Mouse (Mus musculus) MEL (cell line): ENCODE measurements around the gene Abhd18. TPM values are rescaled to one million over a fixed set of nuclear protein-coding genes. Genes with fewer than 3 reads are reported as not detected.

Experiments
- DNase-seq: peaks from one replicate; pipeline ENCODE4 v3.0.0; 2011; ENCODE audit warnings: low read depth, low spot score
- H3K27ac ChIP-seq: 2 replicates; pipeline ENCODE4 v1.5.1; 2012; ENCODE audit warnings: low read depth, mild to moderate bottlenecking, control low read depth, low read length, moderate library complexity; ENCODE audit not compliant: control insufficient read depth
- H3K27me3 ChIP-seq, 2 experiments: fragments of 150-350 bp in 1 of 2; sonication (generic) in 1 of 2; 2 replicates each; pipeline ENCODE4 v1.6.1; 2012; ENCODE audit warnings: low read length in 2 of 2, mild to moderate bottlenecking in 2 of 2, improper control_type of control experiment in 1 of 2, moderate library complexity in 1 of 2; ENCODE audit not compliant: insufficient read depth in 2 of 2, control insufficient read depth in 1 of 2
- H3K36me3 ChIP-seq, 2 experiments: 2 replicates each; pipeline ENCODE4 v1.6.1; 2012 to 2014; ENCODE audit warnings: low read length in 2 of 2, improper control_type of control experiment in 1 of 2, inconsistent platforms in 1 of 2, mild to moderate bottlenecking in 1 of 2; ENCODE audit not compliant: insufficient read depth in 2 of 2, control insufficient read depth in 1 of 2
- H3K4me1 ChIP-seq, 2 experiments: fragments of 150-350 bp in 1 of 2; sonication (generic) in 1 of 2; 2 replicates each; pipeline ENCODE4 v1.6.1; 2012; ENCODE audit warnings: low read length in 2 of 2, improper control_type of control experiment in 1 of 2, mild to moderate bottlenecking in 1 of 2; ENCODE audit not compliant: insufficient read depth in 2 of 2, control insufficient read depth in 1 of 2
- H3K4me3 ChIP-seq, 2 experiments: fragments of 150-350 bp in 1 of 2; sonication (generic) in 1 of 2; 2 replicates each; pipeline ENCODE4 v1.5.1; 2012; ENCODE audit warnings: low read depth in 2 of 2, low read length in 2 of 2, mild to moderate bottlenecking in 2 of 2, moderate library complexity in 2 of 2, control low read depth in 1 of 2, improper control_type of control experiment in 1 of 2; ENCODE audit not compliant: control insufficient read depth in 1 of 2, insufficient read depth in 1 of 2
- H3K79me2 ChIP-seq: 2 replicates; pipeline ENCODE4 v1.6.1; 2012; ENCODE audit warnings: mild to moderate bottlenecking, low read length, moderate library complexity; ENCODE audit not compliant: control insufficient read depth, poor library complexity, insufficient read depth
- H3K9ac ChIP-seq: 2 replicates; pipeline ENCODE4 v1.6.1; 2012; ENCODE audit warnings: low read depth, mild to moderate bottlenecking, control low read depth, low read length, moderate library complexity; ENCODE audit not compliant: control insufficient read depth, poor library complexity, severe bottlenecking
- H3K9me3 ChIP-seq: fragments of 150-350 bp; sonication (generic); replicated peaks from 2 replicates; pipeline ENCODE4 v1.6.1; 2012; ENCODE audit warnings: mild to moderate bottlenecking, low read length, improper control_type of control experiment, moderate library complexity; ENCODE audit not compliant: insufficient read depth
- BHLHE40 ChIP-seq: IDR thresholded peaks from 2 replicates; pipeline ENCODE4 v1.6.1; 2012; ENCODE audit warnings: low read depth, mild to moderate bottlenecking, inconsistent platforms, low read length, improper control_type of control experiment, borderline replicate concordance
- CHD1 ChIP-seq: IDR thresholded peaks from 2 replicates; pipeline ENCODE4 v1.6.1; 2012; ENCODE audit warnings: low read depth, mild to moderate bottlenecking, inconsistent platforms, low read length, improper control_type of control experiment
- CHD2 ChIP-seq: IDR thresholded peaks from 2 replicates; pipeline ENCODE4 v1.6.1; 2011; ENCODE audit warnings: low read length, improper control_type of control experiment
- CTCF ChIP-seq, 3 experiments: IDR thresholded peaks in 2 of 3; conservative IDR thresholded peaks in 1 of 3; 2 replicates each; pipeline ENCODE4 v1.5.1; 2011 to 2012; ENCODE audit warnings: low read length in 3 of 3, low read depth in 2 of 3, mild to moderate bottlenecking in 2 of 3, improper control_type of control experiment in 1 of 3, inconsistent platforms in 1 of 3, mixed read lengths in 1 of 3, moderate library complexity in 1 of 3; ENCODE audit not compliant: control insufficient read depth in 1 of 3, insufficient read depth in 1 of 3, poor library complexity in 1 of 3, severe bottlenecking in 1 of 3
- E2F4 ChIP-seq: IDR thresholded peaks from 2 replicates; pipeline ENCODE4 v1.6.1; 2011; ENCODE audit warnings: low read depth, low read length, improper control_type of control experiment, borderline replicate concordance
- ETS1 ChIP-seq: IDR thresholded peaks from 2 replicates; pipeline ENCODE4 v1.6.1; 2012; ENCODE audit warnings: low read depth, mild to moderate bottlenecking, inconsistent platforms, low read length, improper control_type of control experiment, moderate library complexity
- GATA1 ChIP-seq: IDR thresholded peaks from 2 replicates; pipeline ENCODE4 v1.6.1; 2011; ENCODE audit warnings: low read depth, low read length, improper control_type of control experiment
- HCFC1 ChIP-seq: IDR thresholded peaks from 2 replicates; pipeline ENCODE4 v1.6.1; 2012; ENCODE audit warnings: low read depth, mild to moderate bottlenecking, inconsistent platforms, low read length, improper control_type of control experiment, moderate library complexity
- JUND ChIP-seq: IDR thresholded peaks from 2 replicates; pipeline ENCODE4 v1.6.1; 2011; ENCODE audit warnings: low read depth, mild to moderate bottlenecking, improper control_type of control experiment, low read length
- KAT2A ChIP-seq: conservative IDR thresholded peaks from 2 replicates; pipeline ENCODE4 v1.6.1; 2012; ENCODE audit warnings: low read depth, low read length, improper control_type of control experiment, inconsistent platforms
- MAX ChIP-seq: IDR thresholded peaks from 2 replicates; pipeline ENCODE4 v1.6.1; 2011; ENCODE audit warnings: low read length, improper control_type of control experiment
- MAZ ChIP-seq: IDR thresholded peaks from 2 replicates; pipeline ENCODE4 v1.6.1; 2012; ENCODE audit warnings: low read depth, mild to moderate bottlenecking, inconsistent platforms, low read length, improper control_type of control experiment
- MEF2A ChIP-seq: IDR thresholded peaks from 2 replicates; pipeline ENCODE4 v1.6.1; 2014; ENCODE audit warnings: low read depth, mild to moderate bottlenecking, inconsistent platforms, low read length, improper control_type of control experiment; ENCODE audit not compliant: poor library complexity, insufficient replicate concordance, severe bottlenecking; ENCODE audit errors: extremely low read depth
- MXI1 ChIP-seq: IDR thresholded peaks from 2 replicates; pipeline ENCODE4 v1.6.1; 2011; ENCODE audit warnings: mild to moderate bottlenecking, low read depth, low read length, improper control_type of control experiment
- NELFE ChIP-seq: IDR thresholded peaks from 2 replicates; pipeline ENCODE4 v1.6.1; 2011; ENCODE audit warnings: low read depth, low read length, improper control_type of control experiment
- NRF1 ChIP-seq: IDR thresholded peaks from 2 replicates; pipeline ENCODE4 v1.6.1; 2014; ENCODE audit warnings: low read depth, mild to moderate bottlenecking, inconsistent platforms, low read length, improper control_type of control experiment, moderate library complexity; ENCODE audit not compliant: poor library complexity, insufficient read depth, severe bottlenecking
- POLR2A ChIP-seq, 2 experiments: IDR thresholded peaks; 2 replicates each; pipeline ENCODE4 v1.6.1; 2011 to 2012; ENCODE audit warnings: low read length in 2 of 2, mild to moderate bottlenecking in 2 of 2, control low read depth in 1 of 2, improper control_type of control experiment in 1 of 2, low read depth in 1 of 2, moderate library complexity in 1 of 2; ENCODE audit not compliant: control insufficient read depth in 1 of 2, insufficient read depth in 1 of 2, poor library complexity in 1 of 2
- POLR2AphosphoS5 ChIP-seq: IDR thresholded peaks from 2 replicates; pipeline ENCODE4 v1.6.1; 2012; ENCODE audit warnings: low read depth, borderline replicate concordance, mild to moderate bottlenecking, inconsistent platforms, low read length, moderate library complexity, mixed read lengths
- RAD21 ChIP-seq: IDR thresholded peaks from 2 replicates; pipeline ENCODE4 v1.6.1; 2011; ENCODE audit warnings: mild to moderate bottlenecking, low read depth, low read length, improper control_type of control experiment
- RCOR1 ChIP-seq: IDR thresholded peaks from 2 replicates; pipeline ENCODE4 v1.6.1; 2012; ENCODE audit warnings: low read depth, mild to moderate bottlenecking, inconsistent platforms, low read length, improper control_type of control experiment
- SIN3A ChIP-seq: IDR thresholded peaks from 2 replicates; pipeline ENCODE4 v1.6.1; 2012; ENCODE audit warnings: low read length, improper control_type of control experiment, inconsistent platforms
- SMC3 ChIP-seq: IDR thresholded peaks from 2 replicates; pipeline ENCODE4 v1.6.1; 2011; ENCODE audit warnings: low read depth, low read length, improper control_type of control experiment
- TBP ChIP-seq: IDR thresholded peaks from 2 replicates; pipeline ENCODE4 v1.8.0; 2011; ENCODE audit warnings: low read depth, low read length, improper control_type of control experiment
- TCF12 ChIP-seq: IDR thresholded peaks from 2 replicates; pipeline ENCODE4 v1.6.1; 2014; ENCODE audit warnings: low read depth, mild to moderate bottlenecking, inconsistent platforms, low read length, improper control_type of control experiment, moderate library complexity
- UBTF ChIP-seq: IDR thresholded peaks from 2 replicates; pipeline ENCODE4 v1.6.1; 2012; ENCODE audit warnings: low read depth, mild to moderate bottlenecking, inconsistent platforms, low read length, improper control_type of control experiment, moderate library complexity, borderline replicate concordance; ENCODE audit not compliant: insufficient read depth
- ZC3H11A ChIP-seq: IDR thresholded peaks from 2 replicates; pipeline ENCODE4 v1.6.1; 2012; ENCODE audit warnings: low read depth, mild to moderate bottlenecking, inconsistent platforms, low read length, improper control_type of control experiment
- ZKSCAN1 ChIP-seq: IDR thresholded peaks from 2 replicates; pipeline ENCODE4 v1.6.1; 2012; ENCODE audit warnings: low read depth, mild to moderate bottlenecking, inconsistent platforms, low read length, improper control_type of control experiment, moderate library complexity
- ZMIZ1 ChIP-seq: IDR thresholded peaks from 2 replicates; pipeline ENCODE4 v1.6.1; 2012; ENCODE audit warnings: low read depth, mild to moderate bottlenecking, inconsistent platforms, low read length, improper control_type of control experiment, moderate library complexity
- ZNF384 ChIP-seq: IDR thresholded peaks from 2 replicates; pipeline ENCODE4 v1.6.1; 2012; ENCODE audit warnings: low read depth, mild to moderate bottlenecking, inconsistent platforms, low read length, improper control_type of control experiment
- polyA plus RNA-seq, 2 experiments: library from polyadenylated mRNA; stranded (reverse) in 1 of 2; unstranded in 1 of 2; fragments of >175 nt in 1 of 2; fragments of >200 nt in 1 of 2; gene quantifications; 2 replicates each; pipeline versions ENCODE4 v1.2.1 to v1.2.4; 2012; ENCODE audit warnings: low replicate concordance in 2 of 2, low read depth in 1 of 2; ENCODE audit not compliant: insufficient read length in 2 of 2, insufficient read depth in 1 of 2, missing spikeins in 1 of 2
- total RNA-seq: library from RNA; depleted of rRNA; stranded (reverse); fragments of 300-350 nt; gene quantifications from 2 replicates; pipeline ENCODE4 v1.2.3, GENCODE M21; 2012

The Abhd18 gene
- total and polyA plus RNA-seq, 3 experiments = 1.3 to 3.6 TPM; not detected in 1

- H3K36me3 ChIP-seq = peaks cover 0 to 7% of the 10 kb centered on the region in 2 experiments; a peak in 3 of 4 replicates
- no peak overlapping the region for H3K9ac ChIP-seq
- peaks cover 3 to 5% of the 10 kb centered on the region in 2 experiments; a peak in 3 of 4 replicates for H3K4me1 ChIP-seq
- TF ChIP-seq CHD1 = no peak
- TF ChIP-seq ZC3H11A = no peak
- TF ChIP-seq MXI1 = no peak
- TF ChIP-seq ZMIZ1 = no peak
- H3K27ac ChIP-seq = no peak overlapping the region
- H3K27me3 ChIP-seq = no peaks in the 10 kb centered on the region
- H3K9me3 ChIP-seq = no peaks in the 10 kb centered on the region
- H3K79me2 ChIP-seq = no peaks in the 10 kb centered on the region
- H3K4me3 ChIP-seq = no peak overlapping the region
- no peak for DNase-seq
Observed at GRCm38 (mm10) chr3:40939019-40939418, 92.2 kb downstream of the Abhd18 start.

- H3K27ac ChIP-seq = peak within 1 kb of the TSS; percentile 64
- peaks cover 0 to 30% of the 10 kb centered on the region in 2 experiments; a peak in 2 of 4 replicates for H3K36me3 ChIP-seq
- peak within 1 kb of the TSS; percentile 73 to 89 for H3K4me3 ChIP-seq
- DNase-seq = peak; percentile 97
- no peaks in the 10 kb centered on the region for H3K27me3 ChIP-seq
- H3K9me3 ChIP-seq = no peaks in the 10 kb centered on the region
- H3K79me2 ChIP-seq = peaks cover 20% of the 10 kb centered on the region
- peaks cover 10 to 19% of the 10 kb centered on the region in 2 experiments for H3K4me1 ChIP-seq
- H3K9ac ChIP-seq = peak within 1 kb of the TSS; percentile 58
- TF ChIP-seq GATA1 (no peak), BHLHE40 (no peak), UBTF (no peak), MAX (peak; percentile 16; the same call in 1 of the 2 replicates), ETS1 (no peak), MEF2A (no peak), NELFE (peak; percentile 69), MAZ (peak; percentile 59; the same call in 1 of the 2 replicates), NRF1 (0 out of 2 replicates have a peak, but pooled peaks have one; percentile 27), ZKSCAN1 (no peak), ZNF384 (no peak), CTCF (IDR thresholded peaks at IDR 0.05 in 2 of 3, conservative IDR thresholded peaks at IDR 0.05 in 1 of 3; ENCODE audit: control insufficient read depth in 1 of 3, insufficient read depth in 1 of 3, low read depth in 2 of 3, low read length in 3 of 3, poor library complexity in 1 of 3, severe bottlenecking in 1 of 3) (0 out of 6 replicates have a peak, but pooled peaks of 1 of the 3 experiments have one; percentile 1), MXI1 (peak; percentile 43; the same call in 1 of the 2 replicates), CHD2 (no peak), KAT2A (no peak), POLR2A (IDR thresholded peaks at IDR 0.05; ENCODE audit: control insufficient read depth in 1 of 2, insufficient read depth in 1 of 2, low read depth in 1 of 2, low read length in 2 of 2, poor library complexity in 1 of 2) (peak; percentile 80 to 81; a peak in 3 of 4 replicates), TCF12 (peak; percentile 66), RAD21 (no peak), E2F4 (no peak), JUND (no peak), SIN3A (peak; percentile 48; the same call in 1 of the 2 replicates), POLR2AphosphoS5 (no peak), RCOR1 (no peak), TBP (no peak; the same call in 1 of the 2 replicates), SMC3 (no peak), HCFC1 (0 out of 2 replicates have a peak, but pooled peaks have one; percentile 19), CHD1 (no peak)
Observed at GRCm38 (mm10) chr3:40949170-40949902, 102.6 kb downstream of the Abhd18 start, which contains the start of gene Larp1b. Gene Larp1b, plus strand, starts transcription at chr3:40949828.
